Mouse (Mus musculus) G1E (cell line): ENCODE results near the gene Nxpe4. TPM values are rescaled to one million over a fixed set of nuclear protein-coding genes. Genes with fewer than 3 reads are reported as not detected.

Experiments used
- ATAC-seq: 2 replicates; pipeline ENCODE4 v1.8.0; 2016; ENCODE audit warnings: mild to moderate bottlenecking; ENCODE audit not compliant: insufficient number of reproducible peaks, poor library complexity, low FRiP score, severe bottlenecking; ENCODE audit errors: extremely low read depth
- DNase-seq: peaks from one replicate; pipeline ENCODE4 v3.0.0; 2012; ENCODE audit warnings: low spot score
- H3K27me3 ChIP-seq: 2 replicates; pipeline ENCODE4 v1.6.1; 2012; ENCODE audit warnings: mild to moderate bottlenecking, low read length, inconsistent platforms; ENCODE audit not compliant: insufficient read depth
- H3K36me3 ChIP-seq: replicated peaks from 2 replicates; pipeline ENCODE3; 2012; ENCODE audit warnings: mild to moderate bottlenecking, inconsistent platforms
- H3K4me1 ChIP-seq: 2 replicates; pipeline ENCODE4 v1.6.1; 2012; ENCODE audit warnings: low read depth, low read length, inconsistent platforms, mixed read lengths; ENCODE audit not compliant: insufficient read depth
- H3K4me3 ChIP-seq: 2 replicates; pipeline ENCODE4 v1.5.1; 2012; ENCODE audit warnings: low read depth, mild to moderate bottlenecking, inconsistent platforms, low read length, moderate library complexity, mixed read lengths
- H3K9me3 ChIP-seq: replicated peaks from 2 replicates; pipeline ENCODE4 v1.6.1; 2012; ENCODE audit warnings: inconsistent platforms
- CTCF ChIP-seq: IDR thresholded peaks from 2 replicates; pipeline ENCODE4 v1.5.1; 2012; ENCODE audit warnings: low read depth, low read length, inconsistent platforms, mixed read lengths
- GATA1 ChIP-seq: IDR thresholded peaks from 2 replicates; pipeline ENCODE4 v1.6.1; 2012; ENCODE audit warnings: borderline replicate concordance, low read length, inconsistent platforms, mixed read lengths
- GATA2 ChIP-seq: IDR thresholded peaks from 2 replicates; pipeline ENCODE4 v1.6.1; 2012; ENCODE audit warnings: low read depth, low read length, inconsistent platforms, borderline replicate concordance
- POLR2AphosphoS5 ChIP-seq: IDR thresholded peaks from 2 replicates; pipeline ENCODE4 v1.6.1; 2012; ENCODE audit warnings: low read depth, low read length, inconsistent platforms; ENCODE audit not compliant: insufficient replicate concordance
- TAL1 ChIP-seq: conservative IDR thresholded peaks from 2 replicates; pipeline ENCODE4 v1.6.1; 2012; ENCODE audit warnings: low read depth, low read length, inconsistent platforms, mixed read lengths
- polyA plus RNA-seq: library from polyadenylated mRNA; stranded (reverse); fragments of >175 nt; gene quantifications from 2 replicates; pipeline ENCODE4 v1.2.3, GENCODE M21; 2012
- total RNA-seq, 2 experiments: library from RNA; stranded (forward) in 1 of 2; stranded (reverse) in 1 of 2; fragments of 200-1000 nt in 1 of 2; fragments of >200 nt in 1 of 2; fragmentation: Nextera tagmentation in 1 of 2; gene quantifications; 2 replicates each; pipeline ENCODE4 v1.2.3; 2014 to 2017

The Nxpe4 gene
- total and polyA plus RNA-seq, 3 experiments: 5.8 to 177 (median 117) TPM

DNA sequence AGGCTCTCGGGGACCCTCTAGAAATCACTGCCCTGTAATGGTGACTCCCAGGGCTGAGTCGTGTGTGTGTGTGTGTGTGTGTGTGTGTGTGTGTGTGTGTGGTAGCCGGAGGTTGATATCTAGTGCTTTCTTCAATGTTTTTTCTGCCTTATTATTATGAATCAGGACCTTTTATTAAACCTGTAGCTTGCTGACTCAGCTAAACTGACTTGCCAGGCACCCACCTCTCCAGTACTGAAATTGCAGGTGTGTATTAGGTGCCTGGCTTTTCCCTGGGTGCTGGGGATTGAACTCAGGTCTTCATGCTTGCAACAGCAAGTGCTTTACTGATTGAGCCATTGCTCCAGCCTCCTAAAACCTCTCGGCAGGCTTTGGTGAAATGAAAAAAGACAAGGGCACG lies 50.1 kb downstream of the Nxpe4 start:
- ATAC-seq (no peak), DNase-seq (no peak)
- Histone ChIP-seq H3K4me3 (no peak overlapping the region), H3K4me1 (no peaks in the 10 kb centered on the region), H3K9me3 (no peaks in the 10 kb centered on the region), H3K27me3 (no peaks in the 10 kb centered on the region), H3K36me3 (no peaks in the 10 kb centered on the region)
- TF ChIP-seq GATA2: no peak
- no peak for TF ChIP-seq TAL1
- no peak for TF ChIP-seq CTCF

DNA sequence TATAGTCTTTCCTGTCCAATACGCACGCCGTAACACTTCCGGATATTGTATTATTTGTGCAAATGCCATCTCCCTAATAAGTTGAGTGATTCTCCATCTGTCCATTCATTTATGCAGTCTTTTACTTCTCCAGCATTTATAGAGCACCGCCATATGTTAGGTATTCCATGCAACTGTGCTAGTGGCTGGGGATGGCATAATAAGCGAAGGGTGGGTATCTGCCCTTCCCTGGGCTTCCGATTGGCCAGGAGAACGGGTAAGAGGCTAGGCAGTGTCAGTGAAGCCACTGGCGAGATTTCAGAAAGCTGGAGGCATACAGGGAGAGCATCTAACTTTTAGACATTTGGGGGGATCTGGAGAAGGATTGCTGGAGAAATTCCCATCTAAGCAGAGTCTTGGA lies 52.9 kb downstream of the Nxpe4 start:
- ATAC-seq: no peak
- TF ChIP-seq POLR2AphosphoS5 (no peak), GATA2 (no peak), TAL1 (no peak), GATA1 (no peak), CTCF (no peak)

DNA sequence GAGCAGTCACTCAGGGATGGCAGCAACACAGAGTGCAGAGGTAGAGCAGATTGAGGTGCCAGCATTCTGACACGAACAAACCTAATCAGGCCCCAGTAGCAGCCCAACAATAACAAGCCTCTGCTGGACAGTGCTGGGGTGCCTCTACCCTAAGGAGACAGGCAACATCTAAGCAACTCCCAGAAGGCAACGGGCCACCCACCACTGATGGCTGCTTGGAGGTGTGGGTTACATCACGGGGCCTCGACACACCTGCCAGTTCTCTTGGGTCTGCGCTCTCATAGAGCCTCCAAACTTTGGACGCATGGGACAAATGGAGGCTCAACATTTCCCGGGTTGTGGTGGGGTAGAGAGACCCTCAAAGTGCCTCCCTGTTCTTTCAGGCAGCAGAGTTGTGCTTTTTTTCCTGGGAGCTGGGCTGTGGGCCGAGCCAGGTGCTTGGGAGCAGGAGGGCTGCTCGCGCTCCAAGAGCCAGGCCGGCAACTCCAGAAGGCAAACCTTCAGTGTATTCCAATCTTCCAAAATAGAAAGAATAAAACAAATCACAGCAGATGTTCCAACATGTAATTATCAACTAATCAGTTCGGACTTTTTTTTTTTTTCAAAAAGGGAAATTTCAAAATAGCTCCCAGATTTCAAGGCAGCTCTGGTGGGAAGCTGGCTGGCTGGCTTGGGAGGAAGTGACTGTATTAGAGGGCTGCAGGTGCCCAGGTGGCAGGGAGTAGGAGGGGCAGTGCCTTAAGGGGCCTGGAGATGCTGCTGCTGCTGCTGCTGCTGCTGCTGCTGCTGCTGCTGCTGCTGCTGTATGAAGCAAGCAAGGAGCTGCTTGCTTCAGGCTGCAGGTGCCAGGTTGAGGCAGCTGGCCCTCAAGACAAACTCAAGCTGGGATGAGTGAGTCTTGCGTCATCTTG lies 54.5 kb downstream of the Nxpe4 start:
- H3K27me3 ChIP-seq: peaks cover 1% of the 10 kb centered on the region; the same call in 1 of the 2 replicates
- no peaks in the 10 kb centered on the region for H3K36me3 ChIP-seq
- TF ChIP-seq CTCF: no peak
- TF ChIP-seq GATA1: no peak
- no peak for TF ChIP-seq POLR2AphosphoS5
- no peak for TF ChIP-seq GATA2
- TF ChIP-seq TAL1: no peak
- no peak overlapping the region for H3K4me3 ChIP-seq
- no peak for DNase-seq
- ATAC-seq: no peak
- no peaks in the 10 kb centered on the region for H3K9me3 ChIP-seq
- H3K4me1 ChIP-seq: no peaks in the 10 kb centered on the region

More for the DNA sequence above, 52.9 kb downstream of the Nxpe4 start:
- H3K9me3 ChIP-seq: no peaks in the 10 kb centered on the region
- no peak overlapping the region for H3K4me3 ChIP-seq
- no peak for DNase-seq
- H3K4me1 ChIP-seq: no peaks in the 10 kb centered on the region
- H3K36me3 ChIP-seq: no peaks in the 10 kb centered on the region
- no peaks in the 10 kb centered on the region for H3K27me3 ChIP-seq

DNA sequence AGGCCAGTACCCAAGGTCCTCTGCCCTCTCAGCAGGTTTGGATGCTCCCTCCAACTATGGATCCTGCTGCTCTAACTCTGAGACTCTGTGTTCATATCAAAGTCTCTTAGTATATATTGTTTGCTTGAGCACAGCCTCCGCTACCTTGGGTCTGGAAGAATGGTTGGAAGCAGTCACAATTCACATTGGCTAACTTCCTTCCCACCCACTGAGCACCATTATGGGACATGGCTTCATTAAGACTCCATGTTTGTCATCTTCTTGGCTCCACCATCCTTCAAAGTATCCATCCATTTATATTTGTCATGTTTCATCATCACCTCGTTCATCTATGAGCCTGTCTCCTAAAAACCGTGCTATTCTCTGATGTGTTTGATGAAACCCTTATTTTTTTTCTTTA lies 68.9 kb downstream of the Nxpe4 start:
- peaks cover 7% of the 10 kb centered on the region; the same call in 1 of the 2 replicates for H3K27me3 ChIP-seq
- no peak overlapping the region for H3K4me3 ChIP-seq
- H3K9me3 ChIP-seq: no peaks in the 10 kb centered on the region
- ATAC-seq (no peak), DNase-seq (no peak)
- no peaks in the 10 kb centered on the region for H3K36me3 ChIP-seq
- no peaks in the 10 kb centered on the region for H3K4me1 ChIP-seq
- TF ChIP-seq GATA1: no peak
- no peak for TF ChIP-seq TAL1
- no peak for TF ChIP-seq GATA2
- no peak for TF ChIP-seq CTCF
- no peak for TF ChIP-seq POLR2AphosphoS5

DNA sequence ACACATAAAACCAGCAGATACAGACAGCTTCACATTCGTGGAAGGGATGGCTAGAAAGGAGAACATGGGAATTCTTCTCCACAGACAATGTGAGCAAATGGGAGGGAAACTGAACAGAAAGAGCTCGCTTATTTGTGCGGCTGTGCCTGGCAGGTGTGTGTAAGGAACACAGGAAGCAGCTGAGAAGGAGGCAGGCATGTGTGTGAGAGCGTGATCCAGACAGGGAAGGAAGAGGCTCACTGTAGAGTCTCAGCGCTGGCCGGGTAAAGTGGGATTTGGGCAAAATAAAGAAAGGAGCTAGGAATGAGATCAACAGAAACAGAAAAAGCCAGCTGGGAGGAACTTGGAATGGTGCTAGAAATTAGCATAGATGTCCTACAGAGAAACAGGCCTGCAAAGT lies 74.6 kb downstream of the Nxpe4 start:
- TF ChIP-seq GATA2: no peak
- TF ChIP-seq POLR2AphosphoS5: no peak

DNA sequence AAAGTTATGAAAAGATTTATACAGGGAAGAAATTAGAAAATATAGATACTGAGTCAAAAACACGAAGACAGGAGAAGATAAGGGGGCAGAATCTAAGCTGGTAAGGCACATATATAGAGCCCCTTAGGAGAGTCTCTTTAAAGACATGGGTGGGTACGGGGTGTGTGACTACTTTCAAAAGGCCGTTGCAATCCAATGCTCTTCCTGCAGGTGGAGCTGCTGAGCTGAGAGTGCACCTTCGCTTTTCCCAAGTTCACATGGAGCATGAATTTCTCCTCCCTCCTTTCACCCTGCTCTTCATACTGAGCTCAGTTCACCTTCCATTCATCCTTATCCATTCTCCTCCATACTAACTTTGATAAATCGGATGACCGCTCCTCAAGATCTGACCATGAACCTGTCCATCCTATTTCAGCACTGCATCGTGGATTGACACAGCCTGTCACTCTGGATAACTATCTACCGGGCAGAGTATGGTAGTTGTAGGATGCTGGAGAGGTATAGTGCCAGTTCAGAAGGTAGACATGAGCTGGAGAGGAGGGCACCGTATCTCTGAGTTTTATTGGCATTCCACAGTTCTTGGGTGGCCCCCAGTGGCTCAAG lies 76.4 kb downstream of the Nxpe4 start:
- TF ChIP-seq GATA1 (no peak), TAL1 (no peak), CTCF (peak; percentile 83), POLR2AphosphoS5 (no peak)
- H3K9me3 ChIP-seq: no peaks in the 10 kb centered on the region
- no peak for ATAC-seq
- no peaks in the 10 kb centered on the region for H3K36me3 ChIP-seq
- H3K27me3 ChIP-seq: peaks cover 27% of the 10 kb centered on the region; the same call in 1 of the 2 replicates
- peaks cover 4% of the 10 kb centered on the region; the same call in 1 of the 2 replicates for H3K4me1 ChIP-seq
- no peak overlapping the region for H3K4me3 ChIP-seq
- peak; percentile 12 for DNase-seq

More for the DNA sequence above, 74.6 kb downstream of the Nxpe4 start:
- no peaks in the 10 kb centered on the region for H3K36me3 ChIP-seq
- no peaks in the 10 kb centered on the region for H3K9me3 ChIP-seq
- no peak for ATAC-seq
- H3K4me3 ChIP-seq: no peak overlapping the region
- peaks cover 4% of the 10 kb centered on the region; the same call in 1 of the 2 replicates for H3K4me1 ChIP-seq
- H3K27me3 ChIP-seq: peaks cover 27% of the 10 kb centered on the region; the same call in 1 of the 2 replicates
- no peak for DNase-seq
